Mouse (Mus musculus) kidney, embryonic 15.5 days (tissue): ENCODE measurements at regions not wholly inside any gene's neighbourhood (a gene's known extent, or its start where the extent isn't known, plus 50 kb on each side); places are given as distances from the start of the nearest gene placed in this dataset.

ENCODE experiments used
- ATAC-seq: fragments of 200-750 bp; cut with Nextera tagmentation; replicated peaks from 2 replicates; pipeline ENCODE4 v1.8.0; 2017; ENCODE audit warnings: moderate TSS enrichment; ENCODE audit not compliant: low FRiP score
- H3K27ac ChIP-seq: fragments of 300-500 bp; sonication (generic); 2 replicates; pipeline ENCODE4 v1.5.1; 2015; ENCODE audit warnings: mild to moderate bottlenecking, inconsistent platforms
- H3K27me3 ChIP-seq: fragments of 300-500 bp; sonication (generic); 2 replicates; pipeline ENCODE4 v1.6.1; 2015; ENCODE audit warnings: inconsistent platforms
- H3K36me3 ChIP-seq: fragments of 300-500 bp; sonication (generic); 2 replicates; pipeline ENCODE4 v1.6.1; 2015; ENCODE audit warnings: inconsistent platforms
- H3K4me1 ChIP-seq: fragments of 300-500 bp; sonication (generic); 2 replicates; pipeline ENCODE4 v1.6.1; 2015; ENCODE audit warnings: inconsistent platforms
- H3K4me2 ChIP-seq: fragments of 300-500 bp; sonication (generic); 2 replicates; pipeline ENCODE4 v1.6.1; 2015; ENCODE audit warnings: moderate library complexity, mild to moderate bottlenecking, inconsistent platforms
- H3K4me3 ChIP-seq: fragments of 300-500 bp; sonication (generic); replicated peaks from 2 replicates; pipeline ENCODE4 v1.5.1; 2015; ENCODE audit warnings: mild to moderate bottlenecking, inconsistent platforms
- H3K9ac ChIP-seq: fragments of 300-500 bp; sonication (generic); 2 replicates; pipeline ENCODE4 v1.6.1; 2015; ENCODE audit warnings: mild to moderate bottlenecking, inconsistent platforms
- H3K9me3 ChIP-seq: fragments of 300-500 bp; sonication (generic); replicated peaks from 2 replicates; pipeline ENCODE4 v1.6.1; 2016; ENCODE audit warnings: inconsistent platforms
- WGBS: fragments of 180-500 bp; shearing (Covaris S2); methylation state at CpG from one replicate; pipeline ENCODE4 v1.1.7; 2015; ENCODE audit warnings: mixed read lengths; 5-methylcytosine and 5-hydroxymethylcytosine counted together

DNA sequence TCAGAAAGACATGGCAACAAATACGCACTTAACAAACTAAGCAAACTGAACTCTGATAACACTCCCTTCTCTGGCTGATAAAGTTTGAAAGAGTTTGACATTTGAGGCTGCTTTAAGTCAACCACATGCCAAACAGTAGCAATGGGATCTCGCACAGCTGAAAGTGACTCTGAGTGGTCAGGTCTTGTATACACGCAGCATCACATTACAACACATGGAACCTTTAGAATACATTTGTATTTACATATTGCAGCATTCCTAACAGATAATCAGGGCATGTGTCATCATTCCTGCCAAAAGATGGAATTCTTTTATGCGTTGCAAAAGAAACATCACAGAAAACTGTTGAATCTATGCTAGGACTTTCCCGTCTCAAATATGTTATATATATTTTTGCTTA is 251.5 kb downstream of the Hdgfl1 start:
- H3K9ac ChIP-seq: no peak overlapping the region
- H3K27ac ChIP-seq: no peak overlapping the region
- no peak for ATAC-seq
- no peaks in the 10 kb centered on the region for H3K9me3 ChIP-seq
- no peak overlapping the region for H3K4me3 ChIP-seq
- no peaks in the 10 kb centered on the region for H3K36me3 ChIP-seq
- no peaks in the 10 kb centered on the region for H3K27me3 ChIP-seq
- no peak overlapping the region for H3K4me2 ChIP-seq
- 81% methylated on average over 5 of the region's 5 CpGs for WGBS
- H3K4me1 ChIP-seq: no peaks in the 10 kb centered on the region

GRCm38 (mm10) chr13:26517646-26518045 is 252.3 kb downstream of the Hdgfl1 start:
- WGBS: 78% methylated on average over 4 of the region's 4 CpGs
- no peak for ATAC-seq
- Histone ChIP-seq H3K9me3 (no peaks in the 10 kb centered on the region), H3K27ac (no peak overlapping the region), H3K4me3 (no peak overlapping the region), H3K27me3 (no peaks in the 10 kb centered on the region), H3K4me2 (no peak overlapping the region), H3K9ac (no peak overlapping the region), H3K36me3 (no peaks in the 10 kb centered on the region), H3K4me1 (no peaks in the 10 kb centered on the region)

DNA sequence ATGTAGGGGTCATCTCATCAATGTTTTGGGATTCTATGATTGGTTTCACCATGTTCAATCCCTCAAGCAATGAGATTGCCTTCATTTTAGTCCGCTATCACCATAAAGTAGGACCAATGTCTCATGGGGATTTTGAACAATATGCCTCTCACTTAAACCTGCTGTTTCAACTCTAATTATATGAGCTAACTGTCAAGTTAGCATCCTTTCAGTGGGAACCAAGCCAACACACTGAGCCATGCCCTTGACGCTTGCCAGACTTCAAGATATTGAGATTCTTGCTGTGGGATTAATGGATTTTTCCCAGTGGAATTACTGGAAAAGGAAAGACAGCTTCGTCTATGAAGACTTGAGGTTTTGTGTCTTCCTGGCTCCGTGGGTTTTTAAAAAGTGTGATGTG is 259.5 kb downstream of the Hdgfl1 start:
- no peak overlapping the region for H3K4me3 ChIP-seq
- H3K36me3 ChIP-seq: no peaks in the 10 kb centered on the region
- no peaks in the 10 kb centered on the region for H3K27me3 ChIP-seq
- WGBS: 62% methylated on average over 4 of the region's 4 CpGs
- H3K9ac ChIP-seq: no peak overlapping the region
- no peaks in the 10 kb centered on the region for H3K9me3 ChIP-seq
- H3K27ac ChIP-seq: no peak overlapping the region
- no peak overlapping the region for H3K4me2 ChIP-seq
- ATAC-seq: no peak
- no peaks in the 10 kb centered on the region for H3K4me1 ChIP-seq

- H3K9me3 ChIP-seq: no peaks in the 10 kb centered on the region
- no peak overlapping the region for H3K4me3 ChIP-seq
- H3K9ac ChIP-seq: no peak overlapping the region
- no peak overlapping the region for H3K4me2 ChIP-seq
- no peaks in the 10 kb centered on the region for H3K36me3 ChIP-seq
- no peaks in the 10 kb centered on the region for H3K27me3 ChIP-seq
- no peaks in the 10 kb centered on the region for H3K4me1 ChIP-seq
- WGBS: 46% methylated on average over 3 of the region's 3 CpGs
- H3K27ac ChIP-seq: no peak overlapping the region
- ATAC-seq: peak; percentile 86
These were observed 260.1 kb downstream of the Hdgfl1 start for GRCm38 (mm10) chr13:26509841-26510240.

- ATAC-seq: no peak
- no peaks in the 10 kb centered on the region for H3K27me3 ChIP-seq
- H3K4me2 ChIP-seq: no peak overlapping the region
- no peak overlapping the region for H3K4me3 ChIP-seq
- no peak overlapping the region for H3K9ac ChIP-seq
- no peaks in the 10 kb centered on the region for H3K36me3 ChIP-seq
- no peaks in the 10 kb centered on the region for H3K4me1 ChIP-seq
- 96% methylated on average over 1 of the region's 1 CpGs for WGBS
- H3K27ac ChIP-seq: no peak overlapping the region
- no peaks in the 10 kb centered on the region for H3K9me3 ChIP-seq
These were observed 266.2 kb downstream of the Hdgfl1 start for GRCm38 (mm10) chr13:26503744-26504143.

- ATAC-seq: no peak
- Histone ChIP-seq H3K9me3 (no peaks in the 10 kb centered on the region), H3K36me3 (no peaks in the 10 kb centered on the region), H3K4me3 (no peak overlapping the region), H3K27ac (no peak overlapping the region), H3K4me2 (no peak overlapping the region), H3K9ac (no peak overlapping the region), H3K4me1 (no peaks in the 10 kb centered on the region), H3K27me3 (no peaks in the 10 kb centered on the region)
- 84% methylated on average over 2 of the region's 2 CpGs for WGBS
These were observed 272.9 kb downstream of the Hdgfl1 start for GRCm38 (mm10) chr13:26497086-26497485.

GRCm38 (mm10) chr13:26495871-26496270 is 274.1 kb downstream of the Hdgfl1 start:
- no peak overlapping the region for H3K27ac ChIP-seq
- no peaks in the 10 kb centered on the region for H3K4me1 ChIP-seq
- no peaks in the 10 kb centered on the region for H3K36me3 ChIP-seq
- no peak overlapping the region for H3K9ac ChIP-seq
- no peak overlapping the region for H3K4me2 ChIP-seq
- H3K4me3 ChIP-seq: no peak overlapping the region
- H3K9me3 ChIP-seq: no peaks in the 10 kb centered on the region
- ATAC-seq: no peak
- no peaks in the 10 kb centered on the region for H3K27me3 ChIP-seq

- Histone ChIP-seq H3K9me3 (no peaks in the 10 kb centered on the region), H3K27ac (no peak overlapping the region), H3K27me3 (no peaks in the 10 kb centered on the region), H3K4me3 (no peak overlapping the region), H3K4me1 (0 out of 2 replicates have a peak, but pooled peaks cover 6% of the 10 kb centered on the region), H3K9ac (no peak overlapping the region), H3K4me2 (no peak overlapping the region), H3K36me3 (no peaks in the 10 kb centered on the region)
- whole genome bisulfite sequencing: 13% methylated on average over 3 of the region's 3 CpGs
- ATAC-seq: peak; percentile 79; the same call in 1 of the 2 replicates
These were observed 300.6 kb downstream of the Hdgfl1 start for GRCm38 (mm10) chr13:26469343-26469742.

DNA sequence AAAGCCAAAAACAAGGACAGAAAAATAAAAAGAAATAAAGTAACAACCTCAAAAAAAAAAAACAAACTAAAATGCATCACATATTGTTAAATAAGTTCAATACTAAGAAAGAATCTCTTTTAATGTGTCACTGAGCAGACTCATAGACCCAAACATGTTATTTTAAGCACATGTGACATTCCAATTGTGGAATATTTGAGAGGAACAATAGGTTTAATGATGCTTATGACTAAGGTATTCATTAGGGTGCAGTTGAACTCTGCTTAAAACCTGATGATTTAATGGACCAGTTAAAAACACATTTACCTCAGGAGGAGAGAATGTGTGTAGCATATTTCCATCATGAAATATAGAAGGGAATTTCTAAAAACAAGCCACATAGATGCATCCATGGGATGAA is 302.4 kb downstream of the Hdgfl1 start:
- no peaks in the 10 kb centered on the region for H3K27me3 ChIP-seq
- H3K4me1 ChIP-seq: 0 out of 2 replicates have a peak, but pooled peaks cover 6% of the 10 kb centered on the region
- no peak overlapping the region for H3K9ac ChIP-seq
- ATAC-seq: no peak
- H3K36me3 ChIP-seq: no peaks in the 10 kb centered on the region
- H3K4me3 ChIP-seq: no peak overlapping the region
- no peak overlapping the region for H3K4me2 ChIP-seq
- H3K27ac ChIP-seq: no peak overlapping the region
- no peaks in the 10 kb centered on the region for H3K9me3 ChIP-seq

- H3K9me3 ChIP-seq: no peaks in the 10 kb centered on the region
These were observed 305.4 kb downstream of the Hdgfl1 start for GRCm38 (mm10) chr13:26464523-26464922.

GRCm38 (mm10) chr13:26464096-26464495 is 305.9 kb downstream of the Hdgfl1 start:
- Histone ChIP-seq H3K27ac (no peak overlapping the region), H3K36me3 (no peaks in the 10 kb centered on the region), H3K9ac (no peak overlapping the region), H3K4me3 (no peak overlapping the region), H3K4me2 (no peak overlapping the region), H3K4me1 (0 out of 2 replicates have a peak, but pooled peaks cover under 1% of the 10 kb centered on the region), H3K9me3 (no peaks in the 10 kb centered on the region), H3K27me3 (no peaks in the 10 kb centered on the region)
- no peak for ATAC-seq

More at GRCm38 (mm10) chr13:26464523-26464922, 305.4 kb downstream of the Hdgfl1 start:
- no peak overlapping the region for H3K4me3 ChIP-seq
- 0 out of 2 replicates have a peak, but pooled peaks cover 5% of the 10 kb centered on the region for H3K4me1 ChIP-seq
- 46% methylated on average over 2 of the region's 2 CpGs for WGBS
- no peak overlapping the region for H3K4me2 ChIP-seq
- no peak for ATAC-seq
- H3K27ac ChIP-seq: no peak overlapping the region
- H3K27me3 ChIP-seq: no peaks in the 10 kb centered on the region
- H3K9ac ChIP-seq: no peak overlapping the region
- H3K36me3 ChIP-seq: no peaks in the 10 kb centered on the region

DNA sequence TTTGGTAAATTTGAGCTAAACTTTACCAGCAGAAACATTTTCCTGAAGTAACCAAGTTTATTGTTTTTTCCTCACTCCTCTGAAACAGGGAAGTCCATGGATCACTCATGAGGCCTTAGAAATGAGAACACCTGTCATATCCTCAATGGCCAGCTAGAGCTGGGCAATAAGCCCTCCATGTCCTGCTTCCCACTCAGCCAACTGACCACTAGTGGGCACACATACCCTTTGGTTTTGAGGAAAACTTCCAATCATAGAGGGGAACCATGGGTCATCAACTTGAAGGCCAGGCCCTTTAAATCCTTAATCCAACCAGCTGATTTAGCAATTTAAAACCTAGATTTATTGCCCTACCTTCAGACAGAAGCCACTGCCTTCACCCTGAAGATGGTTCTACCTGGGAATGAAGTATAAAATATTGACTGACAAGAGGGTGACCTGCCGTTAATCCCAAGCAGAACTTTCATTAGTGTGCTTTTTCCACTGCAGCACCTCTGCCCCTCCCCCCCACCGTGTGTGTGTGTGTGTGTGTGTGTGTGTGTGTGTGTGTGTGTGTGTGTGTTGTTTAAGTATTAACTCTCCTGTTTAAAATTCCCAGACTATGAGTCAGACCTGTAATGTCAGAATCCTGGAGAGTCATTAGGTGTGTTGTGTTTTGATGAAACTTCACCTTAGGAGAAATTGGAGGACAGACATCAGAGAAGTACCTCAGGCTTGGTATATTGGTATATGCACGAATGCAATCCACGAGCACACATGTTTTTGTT is 312.3 kb downstream of the Hdgfl1 start:
- no peaks in the 10 kb centered on the region for H3K4me1 ChIP-seq
- no peak overlapping the region for H3K27ac ChIP-seq
- H3K4me2 ChIP-seq: no peak overlapping the region
- peak; percentile 82 for ATAC-seq
- no peak overlapping the region for H3K9ac ChIP-seq
- 34% methylated on average over 4 of the region's 4 CpGs for WGBS
- 0 out of 2 replicates have a peak, but pooled peaks cover 2% of the 10 kb centered on the region for H3K9me3 ChIP-seq
- H3K4me3 ChIP-seq: no peak overlapping the region
- H3K27me3 ChIP-seq: no peaks in the 10 kb centered on the region
- no peaks in the 10 kb centered on the region for H3K36me3 ChIP-seq

DNA sequence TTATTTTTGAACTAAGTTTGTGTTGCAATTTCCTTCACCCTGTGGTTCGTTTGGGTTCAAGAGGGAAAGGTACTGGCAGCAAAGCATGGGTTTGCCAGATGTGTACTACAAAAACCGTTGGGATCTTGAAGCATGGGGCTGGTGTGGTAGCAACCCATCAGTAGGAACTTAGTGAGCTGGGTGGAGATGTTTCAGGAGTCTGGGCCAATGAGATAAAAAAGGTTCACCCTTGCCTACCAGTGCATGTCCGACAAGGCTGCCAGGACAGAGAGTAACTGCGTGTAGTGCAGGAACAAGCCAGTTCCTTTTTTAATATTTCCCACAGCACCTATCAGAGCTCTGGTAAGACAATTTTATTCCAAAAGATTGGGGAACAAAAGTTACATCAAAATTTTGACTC is 343.3 kb downstream of the Hdgfl1 start:
- no peaks in the 10 kb centered on the region for H3K4me1 ChIP-seq
- no peak for ATAC-seq
- no peak overlapping the region for H3K4me2 ChIP-seq
- no peaks in the 10 kb centered on the region for H3K36me3 ChIP-seq
- H3K9me3 ChIP-seq: no peaks in the 10 kb centered on the region
- H3K27ac ChIP-seq: no peak overlapping the region
- WGBS: 83% methylated on average over 4 of the region's 4 CpGs
- no peak overlapping the region for H3K9ac ChIP-seq
- no peak overlapping the region for H3K4me3 ChIP-seq
- H3K27me3 ChIP-seq: no peaks in the 10 kb centered on the region
